Mouse (Mus musculus) liver, embryonic 14.5 days (tissue): ENCODE measurements around the gene Gramd4.
"Not testable (repeated sequence)": the region's sequence is repeated elsewhere in the genome, so short reads cannot be mapped to it uniquely, and the experiment has no call there.

Experiments used
- CTCF ChIP-seq: IDR thresholded peaks from 2 replicates; pipeline ENCODE4 v1.5.1; 2016; ENCODE audit warnings: antibody characterized with exemption, low read depth, control low read depth
- EP300 ChIP-seq: IDR thresholded peaks from 2 replicates; pipeline ENCODE4 v1.6.1; 2016; ENCODE audit warnings: antibody characterized with exemption, low read depth

DNA sequence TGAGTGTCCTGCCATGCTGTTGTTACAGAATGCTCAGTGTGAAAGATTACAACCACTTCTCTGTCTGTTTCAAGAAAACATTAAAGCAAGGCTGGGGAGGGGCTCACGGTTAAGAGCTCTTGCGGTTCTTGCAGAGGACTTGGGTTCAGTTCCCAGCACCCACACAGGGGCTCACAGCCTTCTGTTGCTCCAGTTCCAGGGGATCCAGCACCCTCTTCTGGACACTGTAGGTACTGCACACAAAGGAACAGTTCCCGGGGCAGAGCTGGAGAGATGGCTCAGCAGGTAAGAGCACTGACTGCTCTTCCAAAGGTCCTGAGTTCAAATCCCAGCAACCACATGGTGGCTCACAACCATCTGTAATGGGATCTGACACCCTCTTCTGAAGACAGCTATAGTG, 104.3 kb downstream of the Gramd4 start:
- TF ChIP-seq CTCF: peak; percentile 66
- not testable (repeated sequence) for TF ChIP-seq EP300
